Mouse (Mus musculus) heart, postnatal 4 days (tissue): ENCODE results near the gene Cnbd2. TPM values are rescaled to one million over a fixed set of nuclear protein-coding genes. Genes with fewer than 3 reads are reported as not detected.

Experiments used
- DNase-seq: peaks from one replicate; pipeline ENCODE4 v3.0.0; 2021
- total RNA-seq, 2 experiments: library from RNA; stranded (reverse); gene quantifications; 2 replicates each; pipeline ENCODE4 v1.2.3; 2021

Cnbd2 gene
- total RNA-seq, 2 experiments from 2014 or later = 0.88 to 1.5 TPM

- DNase-seq = peak; percentile 70
Measured at GRCm38 (mm10) chr2:156311841-156312291, 233 bp upstream of the Cnbd2 start.

DNA sequence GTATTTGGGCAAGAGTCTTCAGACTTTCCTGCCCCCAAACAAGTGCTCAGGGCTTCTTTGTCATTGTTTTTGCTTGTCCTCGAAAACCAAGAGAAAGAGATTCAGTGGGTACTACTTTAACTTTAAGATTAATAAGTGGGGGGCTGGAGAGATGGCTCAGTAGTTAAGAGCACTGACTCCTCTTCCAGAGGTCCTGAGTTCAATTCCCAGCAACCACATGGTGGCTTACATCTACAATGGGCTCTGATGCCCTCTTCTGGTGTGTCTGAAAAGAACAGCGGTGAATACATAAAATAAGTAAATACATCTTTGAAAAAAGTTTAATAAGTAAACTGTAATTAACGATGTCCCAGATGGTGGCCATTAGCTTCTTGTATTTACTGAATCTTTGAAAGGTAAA lies 1.1 kb downstream of the Cnbd2 start:
- DNase-seq = no peak

DNA sequence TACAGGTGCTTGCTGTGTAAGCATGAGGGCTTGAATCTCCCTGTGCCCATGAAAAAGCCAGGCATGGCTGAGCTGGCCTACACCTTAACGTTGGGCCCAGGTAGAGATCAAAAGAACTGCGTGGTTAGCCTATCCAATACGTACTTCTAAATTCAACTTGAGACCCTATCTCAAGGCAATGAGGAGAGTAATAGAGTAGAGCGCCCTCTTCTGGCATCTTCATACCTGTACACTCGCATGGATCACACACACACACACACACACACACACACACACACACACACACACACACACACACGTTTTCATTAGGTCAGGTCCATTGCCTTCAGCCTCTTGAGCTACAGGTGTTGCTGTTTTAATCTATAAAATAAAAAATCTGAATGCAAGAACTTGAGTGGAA lies 2.7 kb downstream of the Cnbd2 start:
- no peak for DNase-seq

GRCm38 (mm10) chr2:156318491-156318890 lies 6.4 kb downstream of the Cnbd2 start:
- DNase-seq = no peak

DNA sequence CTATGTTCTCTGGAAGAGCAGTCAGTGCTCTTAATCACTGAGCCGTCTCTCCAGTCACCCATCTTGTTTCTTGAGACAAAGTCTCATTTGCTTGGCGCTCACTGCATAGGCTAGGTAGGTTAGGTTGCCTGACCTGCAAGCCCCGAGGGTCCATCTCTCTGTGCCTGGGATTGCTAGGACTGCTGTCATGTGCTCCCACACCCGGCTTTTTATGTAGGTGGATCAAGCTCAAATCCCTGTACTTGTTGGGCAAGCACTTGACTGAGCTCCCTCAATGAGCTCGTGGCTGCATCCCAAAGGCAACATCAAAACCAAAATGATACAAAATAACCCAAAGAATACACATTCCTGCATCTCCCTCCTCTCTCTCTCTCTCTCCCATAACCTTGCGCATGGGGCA lies 9.4 kb downstream of the Cnbd2 start:
- no peak for DNase-seq

DNA sequence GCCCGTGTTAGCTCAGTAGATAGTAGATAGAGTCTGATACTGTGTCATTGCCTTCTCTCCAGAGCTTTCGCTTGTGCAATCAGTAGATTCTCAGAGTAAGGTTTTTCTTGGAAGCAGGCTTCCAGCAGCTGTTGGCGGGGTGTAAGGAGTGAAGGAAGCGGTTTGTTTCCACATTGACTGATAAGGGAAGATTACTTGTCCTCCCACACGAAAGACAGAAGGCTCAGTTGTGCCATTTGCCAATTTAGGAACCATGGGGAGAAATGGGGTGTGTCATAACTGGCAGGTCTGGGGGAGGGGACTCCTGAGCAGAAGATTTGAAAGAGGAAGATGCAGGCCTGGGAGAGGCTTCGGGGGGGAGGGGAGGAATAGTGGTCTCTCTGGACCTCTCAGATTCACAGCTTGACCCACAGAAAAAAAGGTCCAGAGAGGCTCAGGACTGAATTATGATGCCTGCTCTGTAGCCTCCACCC lies 12.1 kb downstream of the Cnbd2 start:
- DNase-seq = peak; percentile 36

DNA sequence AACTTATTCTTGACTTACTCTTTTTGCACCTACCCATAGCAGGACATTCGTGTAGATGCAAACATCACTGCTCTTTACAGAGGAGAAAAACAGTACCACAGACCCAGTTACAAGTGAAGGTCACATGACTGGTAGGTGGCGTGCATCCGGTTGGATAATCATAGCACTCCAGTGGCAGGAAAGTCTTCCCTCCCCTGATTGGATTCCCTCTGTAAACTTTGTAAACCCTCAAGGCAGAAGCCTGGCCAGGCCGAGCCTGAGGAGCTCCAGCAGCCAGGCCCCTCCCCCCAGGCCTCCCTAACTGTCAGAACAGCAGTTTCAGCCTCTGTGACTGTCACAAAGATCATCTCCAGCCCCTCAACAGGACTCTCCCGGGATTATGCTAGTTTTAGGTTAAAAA lies 12.6 kb downstream of the Cnbd2 start:
- peak; percentile 56 for DNase-seq

DNA sequence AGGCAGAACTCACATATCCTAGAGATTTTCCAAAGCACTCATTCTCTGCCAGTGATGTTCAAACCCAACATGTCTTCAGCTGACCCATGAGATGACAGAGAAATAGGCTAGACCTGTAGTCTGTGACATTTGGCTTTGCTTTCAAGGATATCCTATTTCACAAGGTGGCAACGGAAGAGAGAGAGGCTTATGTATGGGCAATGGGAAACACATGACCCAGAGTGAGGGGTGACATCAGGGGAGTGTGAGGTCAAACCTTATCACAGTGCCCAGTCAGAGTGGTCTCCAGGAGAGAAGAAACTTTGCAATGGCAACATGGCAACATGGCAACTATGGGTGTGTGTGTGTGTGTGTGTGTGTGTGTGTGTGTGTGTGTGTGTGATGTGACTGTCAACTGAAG lies 18.6 kb downstream of the Cnbd2 start:
- no peak for DNase-seq

DNA sequence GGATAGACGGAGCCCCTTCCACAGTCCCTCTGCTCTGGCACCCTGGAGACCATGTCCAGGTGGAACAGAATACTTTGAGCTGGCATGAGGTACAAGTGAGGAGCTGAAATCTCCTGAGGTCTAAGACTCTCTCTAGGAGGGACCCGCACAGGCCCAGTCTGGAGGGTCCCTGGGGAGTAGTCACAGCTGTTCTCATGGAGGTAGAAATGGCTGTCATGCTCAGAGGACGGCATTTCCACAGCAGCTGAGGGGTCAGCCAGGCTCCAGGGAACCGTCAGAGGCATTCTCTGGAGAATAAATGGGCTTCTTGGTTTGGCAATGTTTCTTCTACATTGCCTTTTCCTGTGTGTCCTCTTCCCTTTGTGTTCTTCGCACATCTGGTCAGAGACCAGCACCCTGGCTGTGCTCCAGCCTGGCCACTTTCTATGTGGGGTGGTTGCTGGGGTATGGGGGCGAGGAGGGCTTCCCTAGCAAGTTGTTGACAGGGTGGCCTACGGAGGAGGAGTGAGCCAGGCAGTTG lies 19.4 kb downstream of the Cnbd2 start:
- DNase-seq = no peak

DNA sequence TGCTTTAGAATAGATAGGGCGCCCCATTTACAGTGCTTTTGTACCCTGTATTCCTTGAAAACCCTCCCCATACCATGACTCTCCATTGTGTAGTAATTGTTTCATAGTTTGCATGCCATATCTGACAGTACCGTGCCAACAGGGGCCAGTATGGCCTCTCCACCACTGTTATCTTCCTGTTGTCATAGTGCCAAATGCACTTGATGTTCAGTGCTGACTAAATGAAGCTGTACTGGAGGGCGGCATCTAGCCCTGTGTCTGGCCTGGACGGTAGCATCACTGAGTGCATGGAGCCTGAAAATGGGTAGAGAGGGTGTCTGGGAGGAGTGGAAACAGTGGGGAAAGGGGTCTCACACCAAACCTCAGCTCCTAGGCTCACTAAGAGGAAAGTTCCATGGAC lies 28.0 kb downstream of the Cnbd2 start:
- no peak for DNase-seq

- DNase-seq = peak; percentile 48
Measured at GRCm38 (mm10) chr2:156344775-156345532, 32.9 kb downstream of the Cnbd2 start.

DNA sequence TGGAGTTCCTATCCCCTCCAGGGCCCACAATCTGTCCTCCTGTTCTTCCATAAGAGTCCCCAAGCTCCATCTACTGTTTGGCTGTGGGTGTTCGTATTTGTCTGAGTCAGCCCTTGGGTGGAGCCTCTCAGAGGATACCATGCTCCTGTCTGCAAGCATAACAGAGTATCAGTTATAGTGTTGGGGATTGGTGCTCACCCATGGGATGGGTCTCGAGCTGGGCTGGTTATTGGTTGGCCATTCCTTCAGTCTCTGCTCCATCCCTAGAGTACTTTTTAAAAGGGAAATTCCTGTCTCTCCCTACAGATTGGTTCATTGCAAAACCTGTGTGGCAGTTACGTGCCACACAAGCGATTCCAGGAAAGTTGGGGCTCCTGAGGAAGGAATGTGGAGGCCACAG lies 36.7 kb downstream of the Cnbd2 start:
- no peak for DNase-seq

DNA sequence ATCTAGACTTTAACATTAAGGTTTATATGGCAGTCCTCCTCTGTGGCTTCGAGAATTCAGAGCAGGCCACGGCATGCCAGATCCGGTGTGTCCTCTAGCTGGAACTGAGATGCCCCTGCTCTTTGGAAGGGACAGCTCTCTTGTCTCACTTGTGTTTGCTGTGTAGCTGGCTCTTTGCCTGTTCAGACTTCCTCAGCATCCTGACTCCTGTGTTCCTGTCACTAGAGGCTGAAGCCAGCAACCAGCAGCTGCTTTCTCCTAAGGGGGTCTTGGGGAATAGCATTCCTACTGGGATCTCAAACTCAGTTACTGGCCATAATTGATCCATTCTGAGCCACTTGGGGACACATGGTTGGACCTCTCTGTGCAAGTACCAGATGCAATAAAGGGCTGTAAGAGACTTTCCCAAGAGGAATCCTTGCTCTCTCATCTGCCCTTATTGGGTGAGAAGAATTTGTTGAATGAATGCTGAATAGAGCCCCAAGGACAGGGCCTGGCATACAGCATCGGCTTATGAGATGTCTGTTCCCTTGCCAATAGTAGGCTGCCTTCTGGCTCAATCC lies 37.3 kb downstream of the Cnbd2 start:
- peak; percentile 10 for DNase-seq

DNA sequence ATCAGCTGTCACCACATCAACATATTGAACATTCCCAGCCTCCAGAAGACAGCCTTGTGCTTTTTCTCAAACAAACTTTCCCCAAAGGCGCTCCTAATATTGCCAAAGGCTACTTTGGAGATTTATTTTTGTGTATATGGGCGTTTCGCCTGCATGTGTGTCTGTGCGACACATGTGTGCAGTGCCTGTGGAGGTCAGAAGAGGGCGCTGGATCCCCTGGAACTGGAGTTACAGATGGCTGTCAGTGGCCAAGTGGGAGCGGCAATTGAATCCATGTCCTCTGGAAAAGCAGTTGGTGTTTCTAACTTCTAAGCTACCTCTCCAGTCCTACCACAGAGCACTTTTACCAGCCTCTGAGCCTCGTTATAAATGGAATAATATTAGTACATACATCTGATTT lies 39.1 kb downstream of the Cnbd2 start:
- no peak for DNase-seq

GRCm38 (mm10) chr2:156352413-156353165 lies 40.5 kb downstream of the Cnbd2 start:
- DNase-seq = no peak

- peak; percentile 63 for DNase-seq
Measured at GRCm38 (mm10) chr2:156353265-156353692, 41.2 kb downstream of the Cnbd2 start.

DNA sequence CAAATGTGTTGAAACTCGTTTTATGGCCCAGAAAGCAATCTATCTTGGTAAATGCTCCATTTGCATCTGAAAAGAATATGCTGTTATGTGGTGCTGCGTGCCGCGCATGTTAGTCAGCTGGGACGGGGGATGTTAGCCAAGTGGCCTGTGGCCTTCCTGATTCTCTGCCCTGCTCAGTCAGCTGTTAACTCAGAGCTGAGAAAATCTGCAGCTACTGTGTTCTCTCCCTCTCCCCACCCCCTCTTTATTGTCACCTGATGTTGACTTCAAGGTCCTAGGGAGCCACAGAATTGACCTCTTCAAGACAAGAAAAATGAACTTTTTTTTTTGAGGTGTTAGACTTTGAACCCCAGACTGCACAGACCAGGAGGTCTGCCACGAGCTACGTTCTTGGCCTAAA lies 43.9 kb downstream of the Cnbd2 start:
- no peak for DNase-seq

DNA sequence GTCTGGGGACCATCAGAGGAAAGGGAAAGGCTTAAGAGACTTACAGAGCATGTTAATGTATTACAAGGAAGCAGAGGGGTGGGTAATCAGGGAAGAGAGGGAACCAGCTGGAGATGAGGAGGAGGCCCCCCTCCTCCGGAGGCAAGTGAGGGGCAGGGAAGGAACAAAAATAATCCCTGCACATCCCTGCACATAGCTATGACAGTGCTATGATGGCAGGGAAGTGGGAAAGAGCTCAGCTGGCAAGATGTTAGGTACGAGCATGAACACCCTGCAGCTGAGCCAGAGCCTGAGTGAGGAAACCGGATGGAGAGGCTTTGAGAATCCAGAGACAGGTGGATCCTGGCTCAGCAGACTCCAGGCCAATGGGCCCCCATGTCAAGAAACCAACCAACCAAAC lies 56.4 kb downstream of the Cnbd2 start:
- DNase-seq = no peak

GRCm38 (mm10) chr2:156370896-156371295 lies 58.8 kb downstream of the Cnbd2 start:
- no peak for DNase-seq

DNA sequence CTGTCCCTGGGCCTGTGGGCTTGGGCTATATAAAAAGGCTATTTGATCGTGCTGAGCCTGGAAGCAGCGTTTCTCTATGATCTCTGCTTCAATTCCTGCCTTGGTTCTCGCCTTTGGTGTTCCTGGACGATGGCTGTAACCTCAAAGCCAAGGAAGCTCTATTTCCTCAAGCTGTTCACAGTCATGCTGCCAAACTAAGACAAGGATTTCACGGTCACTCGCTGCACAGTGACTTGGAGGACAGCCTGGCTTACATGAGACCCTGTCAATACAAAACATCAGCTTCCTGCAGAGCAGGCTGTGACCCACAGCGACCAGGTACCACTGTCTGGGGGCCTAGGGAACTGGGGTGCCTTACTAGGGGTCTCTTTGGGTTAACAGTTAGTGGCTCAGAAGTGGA lies 64.9 kb downstream of the Cnbd2 start:
- no peak for DNase-seq

GRCm38 (mm10) chr2:156379929-156380328 lies 67.8 kb downstream of the Cnbd2 start:
- no peak for DNase-seq

- no peak for DNase-seq
Measured at GRCm38 (mm10) chr2:156381350-156381749, 69.3 kb downstream of the Cnbd2 start.

- peak; percentile 84 for DNase-seq
Measured at GRCm38 (mm10) chr2:156392461-156393154, 80.5 kb downstream of the Cnbd2 start.
